Mouse (Mus musculus) thymus, postnatal 0 days (tissue): ENCODE data around the gene Ninj1. TPM values are rescaled to one million over a fixed set of nuclear protein-coding genes. Genes with fewer than 3 reads are reported as not detected.
A peak's percentile ranks its signal among the peaks of the same experiment; 100 is the strongest.

Source experiments
- DNase-seq: peaks from one replicate; pipeline ENCODE4 v3.0.0-alpha.2; 2015; ENCODE audit warnings: low spot score
- polyA plus RNA-seq: library from polyadenylated mRNA; unstranded; fragments of >200 nt; fragmentation: Nextera tagmentation; extraction: Ambion mirVana; gene quantifications from 2 replicates; pipeline ENCODE4 v1.2.1, GENCODE M21; 2015

Gene Ninj1
- polyA plus RNA-seq, 1 experiment from 2014 or later = 29.5 TPM

GRCm38 (mm10) chr13:49170623-49171022 lies 16.7 kb upstream of the Ninj1 start:
- no peak for DNase-seq

GRCm38 (mm10) chr13:49171729-49172128 lies 15.6 kb upstream of the Ninj1 start:
- no peak for DNase-seq

GRCm38 (mm10) chr13:49172335-49172734 lies 14.9 kb upstream of the Ninj1 start:
- DNase-seq = no peak

- DNase-seq = peak; percentile 82
These were observed 14.2 kb upstream of the Ninj1 start for GRCm38 (mm10) chr13:49172971-49173596.

GRCm38 (mm10) chr13:49175509-49175908 lies 11.8 kb upstream of the Ninj1 start:
- DNase-seq = no peak

GRCm38 (mm10) chr13:49178839-49179585 lies 8.3 kb upstream of the Ninj1 start:
- DNase-seq = no peak

- no peak for DNase-seq
These were observed 7.0 kb upstream of the Ninj1 start for GRCm38 (mm10) chr13:49180274-49180673.

- no peak for DNase-seq
These were observed 6.6 kb upstream of the Ninj1 start for GRCm38 (mm10) chr13:49180691-49181090.

GRCm38 (mm10) chr13:49181411-49181984 lies 5.8 kb upstream of the Ninj1 start:
- no peak for DNase-seq

- DNase-seq = no peak
These were observed 4.1 kb upstream of the Ninj1 start for GRCm38 (mm10) chr13:49183161-49183560.

GRCm38 (mm10) chr13:49183646-49184045 lies 3.6 kb upstream of the Ninj1 start:
- DNase-seq = no peak

- no peak for DNase-seq
These were observed 442 bp upstream of the Ninj1 start for GRCm38 (mm10) chr13:49186798-49187287.

- no peak for DNase-seq
These were observed 1.1 kb downstream of the Ninj1 start for GRCm38 (mm10) chr13:49188219-49188965.

- no peak for DNase-seq
These were observed 1.7 kb downstream of the Ninj1 start for GRCm38 (mm10) chr13:49188966-49189360.

GRCm38 (mm10) chr13:49189970-49190870 lies 2.9 kb downstream of the Ninj1 start:
- no peak for DNase-seq

GRCm38 (mm10) chr13:49190876-49191672 lies 3.8 kb downstream of the Ninj1 start:
- no peak for DNase-seq

GRCm38 (mm10) chr13:49191673-49192035 lies 4.4 kb downstream of the Ninj1 start:
- DNase-seq = no peak

GRCm38 (mm10) chr13:49192156-49192855 lies 5.0 kb downstream of the Ninj1 start:
- DNase-seq = no peak

GRCm38 (mm10) chr13:49193650-49194049 lies 6.4 kb downstream of the Ninj1 start:
- DNase-seq = no peak
